Mouse (Mus musculus): ENCODE measurements around the gene Bnip1. TPM values are rescaled to one million over a fixed set of nuclear protein-coding genes. Genes with fewer than 3 reads are reported as not detected.

Gene Bnip1
- polyA plus RNA-seq, 1 experiment from 2014 or later, result 54.1 TPM

DNA sequence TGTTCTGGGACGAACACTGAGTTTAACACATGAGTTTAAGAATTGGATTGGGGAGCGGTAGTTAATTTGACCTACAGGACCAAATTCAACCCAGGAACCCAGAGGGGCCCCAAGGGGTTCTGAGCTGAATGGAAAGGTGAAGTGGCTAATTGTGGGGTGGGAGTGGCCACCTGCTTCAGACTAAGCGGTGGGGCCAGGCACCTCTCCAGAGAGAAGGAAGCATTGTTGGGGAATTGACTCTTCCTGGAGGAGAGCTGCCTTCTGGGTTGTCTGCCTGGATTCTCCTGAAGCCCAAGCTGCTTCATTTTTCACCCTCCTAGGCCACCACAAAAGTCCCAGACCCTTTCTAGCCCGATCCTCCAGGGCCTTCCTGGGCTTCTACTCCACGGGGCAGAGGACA is 61.1 kb downstream of the Bnip1 start:
- 3% methylated on average over 5 of the region's 5 CpGs for WGBS
- no peak overlapping the region for H3K4me3 ChIP-seq (ENCODE audit: low read depth, low read length)
- no peak overlapping the region for H3K27ac ChIP-seq (ENCODE audit: low read depth, low read length)
- peaks cover 95% of the 10 kb centered on the region for H3K27me3 ChIP-seq (ENCODE audit: control insufficient read depth, insufficient read depth, low read length)
- peak; percentile 90 for DNase-seq (ENCODE audit: low spot score, missing footprints)
- ATAC-seq (ENCODE audit: low FRiP score), result no peak
- H3K36me3 ChIP-seq (ENCODE audit: control insufficient read depth, insufficient read depth, low read length), result no peaks in the 10 kb centered on the region
- H3K9me3 ChIP-seq (ENCODE audit: control insufficient read depth, low read length), result no peaks in the 10 kb centered on the region
- no peak overlapping the region for H3K4me2 ChIP-seq
- H3K9ac ChIP-seq (ENCODE audit: low read length), result no peak overlapping the region
- H3K4me1 ChIP-seq (ENCODE audit: control insufficient read depth, insufficient read depth, low read length), result 0 out of 2 replicates have a peak, but pooled peaks cover 3% of the 10 kb centered on the region

Other genes with a start within 250 kb of the Bnip1 start
- 129 and 130 TPM in 2 replicates for gene Ergic1, start 219.6 kb upstream of the Bnip1 start, polyA plus RNA-seq (2014; fragmentation: Nextera tagmentation; extraction: Ambion mirVana)
- gene Dusp1, start 218.9 kb upstream of the Bnip1 start, polyA plus RNA-seq (2014; fragmentation: Nextera tagmentation; extraction: Ambion mirVana), result 30.2 TPM in 2 replicates
- gene Atp6v0e, start 117.8 kb upstream of the Bnip1 start, polyA plus RNA-seq (2014; fragmentation: Nextera tagmentation; extraction: Ambion mirVana), result 104 and 110 TPM in 2 replicates
- 4.0 and 5.5 TPM in 2 replicates for gene Crebrf, start 65.4 kb upstream of the Bnip1 start, polyA plus RNA-seq (2014; fragmentation: Nextera tagmentation; extraction: Ambion mirVana)
- not detected in 2 replicates for gene Nkx2-5, start 63.9 kb downstream of the Bnip1 start, polyA plus RNA-seq (2014; fragmentation: Nextera tagmentation; extraction: Ambion mirVana)
- gene Kifc5b, start 136.0 kb downstream of the Bnip1 start, polyA plus RNA-seq (2014; fragmentation: Nextera tagmentation; extraction: Ambion mirVana), result 3.8 and 6.4 TPM in 2 replicates
- 3.6 and 3.7 TPM in 2 replicates for gene Phf1, start 152.0 kb downstream of the Bnip1 start, polyA plus RNA-seq (2014; fragmentation: Nextera tagmentation; extraction: Ambion mirVana)
- gene Cuta, start 158.5 kb downstream of the Bnip1 start, polyA plus RNA-seq (2014; fragmentation: Nextera tagmentation; extraction: Ambion mirVana), result 146 and 157 TPM in 2 replicates
- 1.8 and 2.3 TPM in 2 replicates for gene Syngap1, start 160.2 kb downstream of the Bnip1 start, polyA plus RNA-seq (2014; fragmentation: Nextera tagmentation; extraction: Ambion mirVana)
- 13.4 and 13.6 TPM in 2 replicates for gene Zbtb9, start 192.1 kb downstream of the Bnip1 start, polyA plus RNA-seq (2014; fragmentation: Nextera tagmentation; extraction: Ambion mirVana)
- 8.0 and 8.9 TPM in 2 replicates for gene Bak1, start 247.9 kb downstream of the Bnip1 start, polyA plus RNA-seq (2014; fragmentation: Nextera tagmentation; extraction: Ambion mirVana)